Mouse (Mus musculus) midbrain, embryonic 13.5 days (tissue): ENCODE results near the gene Gpatch2. TPM values are rescaled to one million over a fixed set of nuclear protein-coding genes. Genes with fewer than 3 reads are reported as not detected.

ENCODE experiments used
- ATAC-seq: fragments of 200-750 bp; cut with Nextera tagmentation; 2 replicates; pipeline ENCODE4 v1.8.0; 2017; ENCODE audit warnings: mild to moderate bottlenecking, moderate TSS enrichment, moderate library complexity
- H3K27ac ChIP-seq: fragments of 300-500 bp; sonication (generic); 2 replicates; pipeline ENCODE4 v1.5.1; 2015; ENCODE audit warnings: inconsistent platforms, mild to moderate bottlenecking, moderate library complexity
- H3K27me3 ChIP-seq: fragments of 300-500 bp; sonication (generic); 2 replicates; pipeline ENCODE4 v1.6.1; 2015; ENCODE audit warnings: mild to moderate bottlenecking, inconsistent platforms
- H3K36me3 ChIP-seq: fragments of 300-500 bp; sonication (generic); 2 replicates; pipeline ENCODE4 v1.6.1; 2015; ENCODE audit warnings: mild to moderate bottlenecking, inconsistent platforms
- H3K4me1 ChIP-seq: fragments of 300-500 bp; sonication (generic); replicated peaks from 2 replicates; pipeline ENCODE4 v1.6.1; 2015; ENCODE audit warnings: inconsistent platforms
- H3K4me2 ChIP-seq: fragments of 300-500 bp; sonication (generic); replicated peaks from 2 replicates; pipeline ENCODE4 v1.6.1; 2015; ENCODE audit warnings: moderate library complexity, mild to moderate bottlenecking, inconsistent platforms
- H3K4me3 ChIP-seq: fragments of 300-500 bp; sonication (generic); replicated peaks from 2 replicates; pipeline ENCODE4 v1.5.1; 2015; ENCODE audit warnings: mild to moderate bottlenecking, inconsistent platforms
- H3K9ac ChIP-seq: fragments of 300-500 bp; sonication (generic); replicated peaks from 2 replicates; pipeline ENCODE4 v1.6.1; 2015; ENCODE audit warnings: mild to moderate bottlenecking, inconsistent platforms
- H3K9me3 ChIP-seq: fragments of 300-500 bp; sonication (generic); 2 replicates; pipeline ENCODE4 v1.6.1; 2016; ENCODE audit warnings: mild to moderate bottlenecking, inconsistent platforms
- WGBS: fragments of 180-500 bp; shearing (Covaris S2); methylation state at CpG from one replicate; pipeline ENCODE4 v1.1.7; 2015; 5-methylcytosine and 5-hydroxymethylcytosine counted together
- polyA plus RNA-seq: library from polyadenylated mRNA; unstranded; fragments of >200 nt; fragmentation: Nextera tagmentation; extraction: Ambion mirVana; gene quantifications from 2 replicates; pipeline ENCODE4 v1.2.1, GENCODE M21; 2015

Gpatch2 gene
- polyA plus RNA-seq, 1 experiment from 2014 or later: 20.6 TPM

DNA sequence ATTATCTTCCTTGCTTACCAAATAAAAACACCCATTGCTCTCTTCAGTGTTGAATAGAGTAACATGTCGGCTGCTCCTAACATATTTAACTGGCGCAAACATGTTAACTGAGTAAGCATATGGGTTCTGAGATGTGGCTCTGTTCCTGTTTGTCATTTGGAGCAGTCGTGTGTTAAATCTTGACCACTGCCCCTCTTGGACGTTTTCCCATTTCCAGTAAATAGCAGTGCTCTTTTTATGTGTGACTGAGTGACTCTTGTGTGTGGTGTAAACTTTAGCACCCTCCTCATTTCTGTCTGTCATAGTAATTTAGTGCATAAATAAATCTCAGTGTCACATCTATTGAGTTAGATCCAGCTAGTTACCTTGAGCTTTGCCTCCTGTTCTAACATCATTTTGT lies 52.3 kb downstream of the Gpatch2 start:
- Histone ChIP-seq H3K9ac (no peak overlapping the region), H3K27me3 (no peaks in the 10 kb centered on the region), H3K4me3 (no peak overlapping the region), H3K4me2 (no peak overlapping the region), H3K4me1 (peaks cover 17% of the 10 kb centered on the region), H3K36me3 (no peaks in the 10 kb centered on the region), H3K9me3 (no peaks in the 10 kb centered on the region), H3K27ac (no peak overlapping the region)
- 81% methylated on average over 4 of the region's 4 CpGs for WGBS
- ATAC-seq: no peak

DNA sequence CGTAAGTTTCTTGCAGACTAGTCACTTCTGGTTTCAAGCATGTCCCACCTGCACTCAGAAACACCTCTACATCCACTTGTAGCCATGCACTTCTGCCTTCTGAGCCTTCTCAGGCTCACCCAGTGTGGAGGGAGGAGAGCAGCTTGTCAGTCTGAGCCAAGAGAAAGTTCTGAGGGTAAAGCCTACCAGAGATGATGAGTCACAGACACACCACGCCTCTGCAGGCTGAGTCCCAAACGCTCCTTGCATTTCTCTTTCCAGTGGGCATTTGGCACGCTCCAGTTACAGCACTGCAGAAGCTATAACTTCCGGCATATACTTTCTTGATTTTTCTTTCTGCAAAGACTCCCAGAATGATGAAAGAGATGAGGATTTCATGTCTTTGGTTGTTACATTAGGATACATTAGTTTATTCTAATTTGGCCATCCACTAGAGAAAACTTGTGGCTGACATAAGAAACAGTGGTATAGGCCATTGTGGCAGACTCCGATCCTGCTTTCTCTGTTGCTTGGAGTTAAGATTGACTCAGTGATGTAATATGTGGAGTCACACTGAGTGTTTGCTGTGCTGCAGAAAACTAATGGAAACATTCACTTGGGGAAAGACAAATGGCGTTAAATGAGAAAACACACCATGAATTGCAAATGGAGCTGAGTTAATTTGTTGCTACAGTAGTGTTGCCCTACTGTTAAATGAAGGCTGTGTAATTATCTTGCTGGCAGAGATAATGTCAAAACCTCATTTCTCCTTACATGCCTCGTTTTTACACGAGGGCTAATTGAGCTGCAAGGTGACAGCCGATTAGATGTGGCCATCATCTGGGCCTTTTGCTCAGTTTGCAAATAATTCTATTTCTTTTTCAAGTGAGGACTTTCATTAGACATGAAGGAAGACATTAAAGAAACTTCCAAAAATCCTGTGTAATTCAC lies 55.3 kb downstream of the Gpatch2 start:
- H3K4me1 ChIP-seq: peaks cover 4% of the 10 kb centered on the region
- H3K27ac ChIP-seq: peak overlapping the region; percentile 36; the same call in 1 of the 2 replicates
- no peaks in the 10 kb centered on the region for H3K27me3 ChIP-seq
- 74% methylated on average over 10 of the region's 10 CpGs for WGBS
- H3K4me2 ChIP-seq: no peak overlapping the region
- no peak overlapping the region for H3K4me3 ChIP-seq
- H3K9me3 ChIP-seq: no peaks in the 10 kb centered on the region
- no peak overlapping the region for H3K9ac ChIP-seq
- no peak for ATAC-seq
- no peaks in the 10 kb centered on the region for H3K36me3 ChIP-seq

DNA sequence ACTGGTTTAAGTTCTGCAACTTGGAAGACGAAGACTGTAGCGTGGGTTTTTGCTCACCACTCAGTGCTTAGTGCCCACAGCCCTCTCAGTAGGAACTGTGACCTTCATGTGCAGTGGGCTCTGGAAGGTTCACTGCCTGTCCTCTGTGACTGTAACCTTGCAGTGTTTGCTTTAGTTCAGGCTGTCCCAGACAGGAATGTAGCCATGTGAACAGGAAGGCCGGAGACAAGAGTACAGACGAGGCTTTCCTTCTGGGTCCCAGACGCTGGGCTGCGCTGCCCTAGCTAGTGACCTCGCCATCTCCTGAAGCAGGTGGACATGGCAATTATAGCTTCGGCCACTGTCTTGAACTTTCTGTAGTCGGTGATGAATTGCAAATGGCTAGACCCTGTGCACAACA lies 62.0 kb downstream of the Gpatch2 start:
- H3K9ac ChIP-seq: no peak overlapping the region
- H3K4me1 ChIP-seq: peaks cover 19% of the 10 kb centered on the region
- H3K9me3 ChIP-seq: no peaks in the 10 kb centered on the region
- H3K27me3 ChIP-seq: no peaks in the 10 kb centered on the region
- no peaks in the 10 kb centered on the region for H3K36me3 ChIP-seq
- H3K27ac ChIP-seq: no peak overlapping the region
- ATAC-seq: no peak
- H3K4me3 ChIP-seq: no peak overlapping the region
- WGBS: 82% methylated on average over 9 of the region's 9 CpGs
- H3K4me2 ChIP-seq: no peak overlapping the region

DNA sequence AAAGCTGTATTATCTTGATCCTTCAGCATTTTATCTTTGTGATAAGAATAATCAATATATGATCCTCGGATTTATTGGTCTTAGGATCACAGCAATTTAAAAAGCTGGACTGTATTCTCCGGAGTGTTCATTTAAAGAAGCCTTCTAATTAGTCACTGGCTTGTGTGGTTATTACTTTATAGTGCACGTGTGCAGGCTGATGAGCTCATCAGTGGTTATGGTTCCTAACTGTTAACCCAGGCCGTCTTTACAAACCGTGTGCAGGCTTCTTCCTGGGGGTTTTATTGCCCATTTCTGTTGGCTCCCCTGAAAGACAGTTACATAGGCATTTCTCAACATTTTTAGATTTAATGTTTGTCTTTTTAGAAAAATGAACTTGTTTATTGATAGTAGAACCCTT lies 63.2 kb downstream of the Gpatch2 start:
- Histone ChIP-seq H3K9ac (no peak overlapping the region), H3K4me1 (peaks cover 27% of the 10 kb centered on the region), H3K9me3 (no peaks in the 10 kb centered on the region), H3K27me3 (no peaks in the 10 kb centered on the region), H3K36me3 (no peaks in the 10 kb centered on the region), H3K27ac (no peak overlapping the region), H3K4me3 (no peak overlapping the region), H3K4me2 (no peak overlapping the region)
- ATAC-seq: no peak
- 70% methylated on average over 5 of the region's 5 CpGs for whole genome bisulfite sequencing

DNA sequence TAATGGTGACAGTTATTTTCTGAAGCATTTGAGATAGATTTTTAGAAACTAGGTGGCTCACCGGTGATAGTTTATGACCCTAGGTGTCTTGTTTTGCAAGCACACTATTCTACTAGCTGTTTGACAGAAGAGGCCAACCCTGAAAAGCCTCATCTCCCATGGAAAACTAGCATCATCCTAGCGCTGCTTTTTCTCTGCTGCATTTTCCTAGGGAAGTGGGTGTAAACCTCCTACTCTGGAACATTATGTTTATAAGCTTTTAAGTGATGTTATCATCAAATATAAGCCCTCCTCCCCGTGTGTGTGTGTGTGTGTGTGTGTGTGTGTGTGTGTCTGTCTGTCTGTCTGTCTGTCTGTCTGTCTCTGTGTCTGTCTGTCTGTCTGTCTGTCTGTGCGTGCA lies 64.5 kb downstream of the Gpatch2 start:
- ATAC-seq: no peak
- H3K9ac ChIP-seq: no peak overlapping the region

DNA sequence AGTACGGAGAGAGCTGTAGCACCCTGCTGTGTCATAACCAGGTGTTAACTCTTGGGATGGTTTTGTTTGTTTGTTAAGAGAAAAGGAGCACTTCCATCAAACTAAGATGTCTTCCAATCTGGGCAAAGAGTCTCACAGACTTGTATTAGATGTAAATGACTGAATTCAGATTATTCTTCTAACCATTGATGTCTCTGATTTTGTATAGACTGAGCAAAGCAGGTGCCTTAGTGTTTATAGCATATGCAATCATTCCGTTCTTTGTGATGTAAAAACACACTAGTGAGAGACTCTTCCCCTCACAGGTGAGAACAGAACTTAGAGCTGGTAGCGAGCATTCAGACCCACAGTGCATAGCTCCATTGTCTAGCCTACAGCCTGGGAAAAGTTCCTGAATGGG lies 67.0 kb downstream of the Gpatch2 start:
- WGBS: 65% methylated on average over 3 of the region's 3 CpGs
- Histone ChIP-seq H3K9ac (no peak overlapping the region), H3K4me3 (no peak overlapping the region), H3K4me2 (no peak overlapping the region), H3K27me3 (no peaks in the 10 kb centered on the region), H3K36me3 (no peaks in the 10 kb centered on the region), H3K27ac (no peak overlapping the region), H3K9me3 (no peaks in the 10 kb centered on the region), H3K4me1 (peaks cover 25% of the 10 kb centered on the region)
- no peak for ATAC-seq

More for the DNA sequence above, 64.5 kb downstream of the Gpatch2 start:
- H3K4me2 ChIP-seq: no peak overlapping the region
- WGBS: 86% methylated on average over 4 of the region's 4 CpGs
- H3K4me1 ChIP-seq: peaks cover 27% of the 10 kb centered on the region
- H3K4me3 ChIP-seq: no peak overlapping the region
- H3K9me3 ChIP-seq: no peaks in the 10 kb centered on the region
- no peaks in the 10 kb centered on the region for H3K36me3 ChIP-seq
- H3K27me3 ChIP-seq: no peaks in the 10 kb centered on the region
- H3K27ac ChIP-seq: no peak overlapping the region

DNA sequence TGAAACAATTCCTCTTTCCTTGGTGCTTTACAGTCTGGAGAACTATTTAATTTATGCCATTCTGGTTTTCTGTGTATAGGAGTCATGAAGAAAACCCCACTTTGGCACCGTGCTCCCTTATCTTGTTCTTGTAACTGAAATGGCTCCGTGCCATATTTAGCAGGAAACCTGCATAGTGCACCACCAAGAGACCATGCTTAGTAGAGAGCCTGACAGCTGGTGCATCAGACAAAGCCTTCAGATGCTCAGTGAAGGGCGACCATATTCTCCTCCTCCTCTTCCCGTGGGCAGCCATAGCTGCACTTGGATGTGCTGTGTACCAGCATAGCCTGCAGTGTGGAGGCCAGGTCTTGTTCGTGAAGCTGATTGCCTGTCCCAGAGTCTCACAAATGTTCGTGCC lies 67.5 kb downstream of the Gpatch2 start:
- Histone ChIP-seq H3K4me2 (no peak overlapping the region), H3K27ac (0 out of 2 replicates have a peak overlapping the region, but pooled peaks have one; percentile 15), H3K36me3 (no peaks in the 10 kb centered on the region), H3K27me3 (no peaks in the 10 kb centered on the region), H3K4me1 (peaks cover 20% of the 10 kb centered on the region), H3K9me3 (no peaks in the 10 kb centered on the region), H3K4me3 (no peak overlapping the region), H3K9ac (no peak overlapping the region)
- peak; percentile 66; the same call in 1 of the 2 replicates for ATAC-seq
- 64% methylated on average over 6 of the region's 6 CpGs for WGBS

DNA sequence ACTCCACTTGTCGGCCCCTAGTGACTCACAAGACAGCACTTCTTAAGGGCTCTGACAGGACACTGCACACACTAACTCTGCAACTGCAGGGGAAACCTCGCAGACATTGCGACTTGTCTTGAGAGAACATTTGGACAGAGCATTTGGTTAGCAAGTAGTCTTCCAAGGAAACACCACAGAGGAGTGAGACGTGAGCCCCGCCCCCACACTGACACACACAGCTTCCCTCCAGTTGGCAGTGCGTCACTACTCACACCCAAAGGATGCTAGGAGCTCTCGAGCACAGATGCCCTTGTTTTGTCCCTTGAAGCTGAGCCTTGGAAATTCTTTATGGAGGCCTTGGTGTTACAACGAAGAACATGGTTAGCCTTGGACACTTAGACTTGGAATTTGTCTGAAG lies 70.4 kb downstream of the Gpatch2 start:
- H3K27ac ChIP-seq: no peak overlapping the region
- 88% methylated on average over 8 of the region's 8 CpGs for WGBS

DNA sequence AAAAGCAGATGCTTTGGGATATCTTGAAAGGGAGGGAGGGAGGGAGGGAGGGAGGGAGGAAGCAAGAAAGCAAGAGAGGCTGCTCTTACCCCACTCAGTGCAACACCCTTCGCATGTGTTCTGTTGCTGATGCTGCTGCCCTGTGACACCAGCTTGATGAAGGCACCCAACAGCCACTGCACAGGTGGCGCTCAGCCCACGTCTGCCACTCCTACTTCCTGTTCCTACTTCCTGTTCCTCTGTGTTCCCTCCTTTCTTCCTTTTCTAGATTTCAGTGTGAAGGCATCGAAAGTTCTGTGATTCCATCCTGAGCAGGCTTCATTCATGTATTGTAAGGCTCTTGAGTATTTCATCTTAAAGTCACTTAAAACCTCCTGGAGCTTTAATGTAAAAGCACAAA lies 71.1 kb downstream of the Gpatch2 start:
- Histone ChIP-seq H3K27ac (no peak overlapping the region), H3K27me3 (no peaks in the 10 kb centered on the region), H3K4me2 (no peak overlapping the region), H3K9ac (no peak overlapping the region), H3K36me3 (no peaks in the 10 kb centered on the region), H3K9me3 (no peaks in the 10 kb centered on the region), H3K4me3 (no peak overlapping the region), H3K4me1 (peaks cover 10% of the 10 kb centered on the region)
- 95% methylated on average over 4 of the region's 4 CpGs for WGBS
- no peak for ATAC-seq

More for the DNA sequence above, 70.4 kb downstream of the Gpatch2 start:
- H3K36me3 ChIP-seq: no peaks in the 10 kb centered on the region
- no peak overlapping the region for H3K9ac ChIP-seq
- H3K9me3 ChIP-seq: no peaks in the 10 kb centered on the region
- no peak overlapping the region for H3K4me3 ChIP-seq
- no peaks in the 10 kb centered on the region for H3K27me3 ChIP-seq
- no peak for ATAC-seq
- no peak overlapping the region for H3K4me2 ChIP-seq
- peaks cover 11% of the 10 kb centered on the region for H3K4me1 ChIP-seq

DNA sequence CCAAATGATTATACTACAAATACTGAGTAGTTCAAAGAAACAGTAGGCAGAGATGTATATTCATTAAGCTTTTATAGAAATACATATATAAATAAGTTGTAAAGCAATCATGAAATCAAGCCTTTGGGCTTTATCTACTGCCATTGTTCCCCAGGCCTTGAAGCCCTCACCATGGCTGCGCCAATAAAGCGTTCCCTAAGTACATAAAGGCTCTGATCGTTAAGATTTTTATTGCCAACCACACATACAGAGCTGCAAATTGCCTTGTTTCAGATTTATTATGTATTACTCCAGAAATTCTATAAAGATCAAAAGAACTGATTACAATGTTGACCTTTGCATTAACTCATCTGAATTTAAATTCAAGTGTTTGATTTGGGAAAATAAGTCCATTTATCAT lies 71.6 kb downstream of the Gpatch2 start:
- 83% methylated on average over 3 of the region's 3 CpGs for WGBS
- no peak for ATAC-seq
- Histone ChIP-seq H3K9ac (no peak overlapping the region), H3K27ac (no peak overlapping the region), H3K27me3 (no peaks in the 10 kb centered on the region), H3K4me2 (no peak overlapping the region), H3K4me3 (no peak overlapping the region), H3K9me3 (no peaks in the 10 kb centered on the region), H3K4me1 (peaks cover 8% of the 10 kb centered on the region), H3K36me3 (no peaks in the 10 kb centered on the region)

DNA sequence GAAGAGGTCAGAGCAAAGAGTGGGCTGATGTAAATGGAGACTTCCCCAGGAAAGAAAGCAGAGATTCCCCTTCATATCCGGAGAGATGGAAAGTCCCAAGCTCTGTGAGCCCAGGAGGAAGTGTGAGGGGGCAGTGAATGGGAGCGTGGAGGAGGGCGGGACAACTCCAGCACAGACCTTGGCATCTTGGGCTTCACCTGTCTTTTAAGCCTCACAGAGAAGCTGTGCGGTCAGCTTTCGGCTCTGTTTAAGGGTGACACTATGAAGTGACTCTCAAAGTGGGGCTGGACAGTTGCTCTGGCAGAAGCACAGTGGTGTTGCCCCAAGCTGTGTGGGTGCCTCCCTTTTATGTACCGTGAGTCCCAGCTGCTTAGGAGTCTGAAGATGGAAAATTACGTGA lies 74.9 kb downstream of the Gpatch2 start:
- H3K27ac ChIP-seq: no peak overlapping the region
- no peaks in the 10 kb centered on the region for H3K9me3 ChIP-seq
- no peaks in the 10 kb centered on the region for H3K4me1 ChIP-seq
- no peaks in the 10 kb centered on the region for H3K36me3 ChIP-seq
- WGBS: 92% methylated on average over 7 of the region's 7 CpGs
- H3K27me3 ChIP-seq: no peaks in the 10 kb centered on the region
- no peak overlapping the region for H3K4me2 ChIP-seq
- no peak overlapping the region for H3K4me3 ChIP-seq
- H3K9ac ChIP-seq: no peak overlapping the region
- no peak for ATAC-seq

DNA sequence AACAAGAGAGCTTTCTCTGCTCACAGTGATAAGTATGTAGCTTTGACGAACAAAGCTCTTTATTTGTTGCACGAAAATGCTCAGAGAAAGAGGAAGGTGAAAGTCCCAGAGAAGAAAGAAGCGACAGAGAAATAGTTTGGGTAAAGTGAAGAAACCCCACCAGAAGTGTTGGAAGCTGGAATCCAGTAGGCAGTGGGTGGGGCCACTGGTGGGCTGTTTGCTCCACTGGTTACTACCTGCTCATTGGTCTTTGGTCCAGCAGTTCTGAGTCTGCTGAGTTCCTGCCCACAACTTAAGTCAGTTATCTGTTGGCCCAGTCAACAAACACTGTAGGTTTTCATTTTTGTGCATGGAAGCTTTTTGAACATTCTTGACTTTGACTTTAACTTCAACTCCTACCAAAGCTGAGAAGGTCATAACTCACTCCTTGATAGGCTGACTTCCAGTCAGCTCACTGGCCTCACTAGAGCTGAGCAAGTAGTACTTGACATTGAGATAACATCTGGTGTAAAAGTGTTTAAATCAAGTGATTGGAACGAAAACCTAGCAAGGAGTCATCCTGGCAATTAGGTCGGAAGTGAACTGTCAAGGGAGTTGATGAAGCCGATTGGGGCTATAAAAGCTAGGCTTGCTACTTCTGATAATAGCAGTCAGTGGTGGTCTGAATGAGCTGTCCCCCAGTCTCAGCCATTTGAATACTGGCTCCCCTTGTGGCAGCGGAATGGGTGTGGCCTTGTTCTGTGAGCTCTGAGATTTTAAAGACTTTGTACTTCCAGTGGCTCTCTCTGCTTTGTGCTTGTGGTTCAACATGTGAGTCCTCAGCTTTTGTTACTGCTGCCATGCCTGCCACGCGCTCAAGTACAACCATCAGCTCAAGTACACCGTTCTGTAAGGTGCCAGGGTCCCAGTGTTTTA lies 76.4 kb downstream of the Gpatch2 start:
- H3K4me1 ChIP-seq: no peaks in the 10 kb centered on the region
- no peak overlapping the region for H3K4me2 ChIP-seq
- no peak overlapping the region for H3K9ac ChIP-seq
- no peaks in the 10 kb centered on the region for H3K36me3 ChIP-seq
- no peak overlapping the region for H3K4me3 ChIP-seq
- no peaks in the 10 kb centered on the region for H3K9me3 ChIP-seq
- 88% methylated on average over 10 of the region's 10 CpGs for WGBS
- no peaks in the 10 kb centered on the region for H3K27me3 ChIP-seq
- no peak for ATAC-seq
- H3K27ac ChIP-seq: no peak overlapping the region
